Mouse (Mus musculus) bone marrow, adult 2 months (tissue): Measurements from ENCODE around the gene Icam5. TPM values are rescaled to one million over a fixed set of nuclear protein-coding genes. Genes with fewer than 3 reads are reported as not detected.

Experiments used
- H3K27ac ChIP-seq: fragments of 200-500 bp; 2 replicates; pipeline ENCODE4 v1.5.1; 2012; ENCODE audit warnings: low read depth, mild to moderate bottlenecking, control low read depth, inconsistent platforms, low read length; ENCODE audit not compliant: control insufficient read depth, poor library complexity, insufficient read depth
- H3K4me1 ChIP-seq: fragments of 200-500 bp; 2 replicates; pipeline ENCODE4 v1.6.1; 2011; ENCODE audit warnings: low read length; ENCODE audit not compliant: control insufficient read depth, insufficient read depth
- H3K4me3 ChIP-seq: fragments of 200-500 bp; replicated peaks from 2 replicates; pipeline ENCODE3; 2011; ENCODE audit warnings: mild to moderate bottlenecking, low read depth, low read length, control low read depth; ENCODE audit not compliant: control insufficient read depth
- CTCF ChIP-seq: fragments of 200-500 bp; IDR thresholded peaks from 2 replicates; pipeline ENCODE4 v1.5.1; 2011; ENCODE audit warnings: low read length, control low read depth; ENCODE audit not compliant: control insufficient read depth, insufficient read depth
- POLR2A ChIP-seq: fragments of 200-500 bp; IDR thresholded peaks from 2 replicates; pipeline ENCODE4 v1.6.1; 2011; ENCODE audit warnings: low read depth, mild to moderate bottlenecking, control low read depth, low read length, borderline replicate concordance; ENCODE audit not compliant: control insufficient read depth
- WGBS: fragments of 180-500 bp; shearing (Covaris S2); methylation state at CpG from one replicate; pipeline ENCODE4 v1.1.7; 2018; 5-methylcytosine and 5-hydroxymethylcytosine counted together
- polyA plus RNA-seq: library from polyadenylated mRNA; stranded (reverse); fragments of >200 nt; gene quantifications from 2 replicates; pipeline ENCODE4 v1.2.4, GENCODE M21; 2011; ENCODE audit warnings: low replicate concordance; ENCODE audit not compliant: missing spikeins, insufficient read depth, insufficient read length

Gene Icam5
- polyA plus RNA-seq: 1.5 and 1.7 TPM in 2 replicates

- Histone ChIP-seq H3K4me1 (peaks cover 2% of the 10 kb centered on the region; the same call in 1 of the 2 replicates), H3K27ac (peak within 1 kb of the TSS; percentile 81), H3K4me3 (peak within 1 kb of the TSS; percentile 78)
- TF ChIP-seq CTCF: no peak
- peak; percentile 20; the same call in 1 of the 2 replicates for TF ChIP-seq POLR2A
- 1% methylated on average over 35 of the region's 35 CpGs for WGBS
Measured at GRCm38 (mm10) chr9:21031896-21032351, at the start of gene Icam5. Gene Icam5 (plus strand): TSS chr9:21032073.

GRCm38 (mm10) chr9:20982171-20982570 is 49.7 kb upstream of the Icam5 start:
- Histone ChIP-seq H3K4me3 (no peak overlapping the region), H3K4me1 (no peaks in the 10 kb centered on the region), H3K27ac (no peak overlapping the region)
- 59% methylated on average over 3 of the region's 3 CpGs for WGBS
- no peak for TF ChIP-seq CTCF
- TF ChIP-seq POLR2A: no peak

GRCm38 (mm10) chr9:20983169-20983568 is 48.7 kb upstream of the Icam5 start:
- TF ChIP-seq POLR2A (no peak), CTCF (no peak)
- 27% methylated on average over 5 of the region's 5 CpGs for WGBS
- H3K27ac ChIP-seq: no peak overlapping the region

GRCm38 (mm10) chr9:20986952-20987686 is 44.8 kb upstream of the Icam5 start:
- WGBS: 80% methylated on average over 15 of the region's 15 CpGs
- Histone ChIP-seq H3K4me1 (no peaks in the 10 kb centered on the region), H3K4me3 (no peak overlapping the region)

More at GRCm38 (mm10) chr9:20983169-20983568, 48.7 kb upstream of the Icam5 start:
- Histone ChIP-seq H3K4me1 (no peaks in the 10 kb centered on the region), H3K4me3 (no peak overlapping the region)

GRCm38 (mm10) chr9:20987953-20988352 is 43.9 kb upstream of the Icam5 start:
- no peak overlapping the region for H3K4me3 ChIP-seq
- H3K27ac ChIP-seq: no peak overlapping the region
- no peak for TF ChIP-seq CTCF
- TF ChIP-seq POLR2A: no peak
- H3K4me1 ChIP-seq: no peaks in the 10 kb centered on the region
- WGBS: 42% methylated on average over 7 of the region's 7 CpGs

More at GRCm38 (mm10) chr9:20986952-20987686, 44.8 kb upstream of the Icam5 start:
- TF ChIP-seq CTCF (no peak), POLR2A (no peak)
- no peak overlapping the region for H3K27ac ChIP-seq

- TF ChIP-seq CTCF (no peak), POLR2A (no peak)
- 31% methylated on average over 10 of the region's 10 CpGs for WGBS
- H3K4me3 ChIP-seq: no peak overlapping the region
- no peaks in the 10 kb centered on the region for H3K4me1 ChIP-seq
- H3K27ac ChIP-seq: no peak overlapping the region
Measured at GRCm38 (mm10) chr9:20990861-20991260, 41.0 kb upstream of the Icam5 start.

- H3K4me3 ChIP-seq: no peak overlapping the region
- WGBS: 77% methylated on average over 4 of the region's 4 CpGs
- no peak for TF ChIP-seq POLR2A
- TF ChIP-seq CTCF: no peak
Measured at GRCm38 (mm10) chr9:20991587-20991986, 40.3 kb upstream of the Icam5 start.

GRCm38 (mm10) chr9:20993165-20993898 is 38.5 kb upstream of the Icam5 start:
- TF ChIP-seq CTCF: no peak
- no peak for TF ChIP-seq POLR2A
- 80% methylated on average over 5 of the region's 5 CpGs for WGBS
- no peaks in the 10 kb centered on the region; the same call in 1 of the 2 replicates for H3K4me1 ChIP-seq
- H3K27ac ChIP-seq: no peak overlapping the region
- H3K4me3 ChIP-seq: no peak overlapping the region

More at GRCm38 (mm10) chr9:20991587-20991986, 40.3 kb upstream of the Icam5 start:
- H3K27ac ChIP-seq: no peak overlapping the region
- no peaks in the 10 kb centered on the region for H3K4me1 ChIP-seq
